Mouse (Mus musculus) left cerebral cortex, adult 18-20 months (tissue): ENCODE data around the gene Crybg2. TPM values are rescaled to one million over a fixed set of nuclear protein-coding genes. Genes with fewer than 3 reads are reported as not detected.

ENCODE experiments used
- DNase-seq, 2 experiments: peaks; one replicate each; pipeline ENCODE4 v3.0.0; 2021 to 2022; ENCODE audit warnings: low spot score in 2 of 2, mixed read lengths in 1 of 2
- long read RNA-seq, 2 experiments: library from polyadenylated mRNA; stranded (forward); transcript quantifications; one replicate each; pipeline ENCODE4 v2.0.0; 2021
- total RNA-seq, 2 experiments: library from RNA; stranded (reverse); gene quantifications; 2 replicates each; pipeline ENCODE4 v1.2.3; 2021

Crybg2 gene
- total RNA-seq = 1 to 10 TPM; 4.4 to 5.7 TPM
- long read RNA-seq, experiment 1, partial matches to known transcripts = 0 of 1 reads
- long read RNA-seq, experiment 1, other reads (novel, unspliced or antisense) = 0 of 1 reads
- long read RNA-seq, experiment 2, partial matches to known transcripts = 1 of 1 reads
- long read RNA-seq, experiment 2, other reads (novel, unspliced or antisense) = 0 of 1 reads

DNA sequence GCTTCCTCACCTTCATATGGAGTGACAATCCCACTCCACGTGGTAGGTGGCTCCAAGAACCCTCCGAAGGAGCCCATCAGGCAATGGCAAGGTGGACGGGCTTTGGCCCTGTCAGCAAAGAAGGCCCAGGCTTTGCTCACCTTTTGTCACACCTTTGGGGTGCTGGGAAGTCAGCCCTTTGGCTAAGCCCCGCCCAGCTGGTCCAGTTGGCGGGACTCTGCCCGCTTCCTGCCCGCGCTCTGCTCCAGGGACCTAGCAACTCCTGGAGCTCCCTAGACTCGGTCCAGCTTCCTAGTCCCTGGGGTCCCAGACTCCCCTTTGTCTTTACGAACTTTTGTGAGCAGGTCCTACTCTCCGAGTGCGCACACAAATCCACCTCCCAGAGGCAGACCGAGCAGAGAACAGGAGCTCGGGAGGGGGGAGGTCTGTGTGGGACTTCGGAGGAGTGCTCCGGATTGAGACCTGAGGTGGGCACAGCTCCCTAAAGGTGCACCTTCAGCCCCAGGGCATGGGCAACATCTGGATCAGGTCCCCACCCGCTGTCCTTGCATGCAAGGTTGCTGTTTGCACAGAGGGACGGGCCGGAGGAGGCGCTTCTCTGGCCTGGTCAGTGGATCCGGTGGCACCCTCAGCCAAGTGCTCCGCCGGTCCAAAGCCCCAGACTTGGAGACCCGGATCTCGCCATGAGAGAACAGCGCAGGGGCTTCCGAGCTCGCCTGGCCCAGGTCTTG, at the start of gene Crybg2:
Gene Crybg2 (plus strand): TSS at position 681 of the 731 bp plus-strand sequence.
- no peak for DNase-seq

DNA sequence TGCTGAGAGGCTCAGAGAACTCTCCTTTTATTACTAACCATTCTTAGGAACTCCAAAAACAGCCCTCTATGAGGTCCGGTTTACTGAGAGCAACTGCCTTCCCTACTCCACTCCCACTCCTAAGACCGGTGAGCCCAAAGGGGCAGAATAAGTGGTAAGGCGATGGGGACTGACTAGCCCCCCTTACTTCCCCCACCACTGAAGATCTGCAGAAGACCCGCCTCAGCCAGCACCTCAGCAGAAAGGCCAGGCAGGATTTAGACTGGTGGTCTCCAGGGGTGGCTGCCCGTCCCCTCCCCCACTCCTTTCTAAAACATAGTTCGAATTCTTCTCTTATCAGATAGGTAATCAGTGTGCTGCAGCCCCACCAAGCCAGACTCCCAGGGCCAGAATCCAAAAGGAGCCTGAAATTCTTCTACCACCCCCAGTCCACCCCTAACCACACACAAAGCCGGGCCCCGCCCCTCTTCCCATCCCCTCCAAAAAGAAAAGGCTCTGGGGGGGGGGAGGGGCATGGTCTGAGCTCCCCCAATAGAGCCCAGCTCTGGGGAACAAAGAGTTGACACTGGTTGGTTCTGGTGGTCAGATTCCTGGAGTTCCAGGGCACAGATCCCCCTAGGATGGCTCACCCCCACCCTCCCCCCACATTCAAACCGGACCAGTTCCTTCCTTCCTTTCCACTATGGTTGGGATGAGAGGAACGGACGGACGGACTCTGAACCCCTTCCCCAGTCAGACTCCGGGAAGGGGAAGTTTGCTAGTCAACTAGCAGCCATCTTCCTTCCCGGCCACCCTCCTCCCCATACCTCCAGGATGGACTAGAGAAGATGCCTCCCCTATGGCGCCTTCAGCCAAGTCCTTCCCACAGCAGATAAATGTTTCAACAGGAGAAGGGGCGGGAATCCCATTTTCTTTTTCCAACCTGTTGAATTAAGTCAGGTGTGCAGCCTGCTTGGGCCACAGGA, 48.9 kb upstream of the Crybg2 start:
- DNase-seq = no peak

DNA sequence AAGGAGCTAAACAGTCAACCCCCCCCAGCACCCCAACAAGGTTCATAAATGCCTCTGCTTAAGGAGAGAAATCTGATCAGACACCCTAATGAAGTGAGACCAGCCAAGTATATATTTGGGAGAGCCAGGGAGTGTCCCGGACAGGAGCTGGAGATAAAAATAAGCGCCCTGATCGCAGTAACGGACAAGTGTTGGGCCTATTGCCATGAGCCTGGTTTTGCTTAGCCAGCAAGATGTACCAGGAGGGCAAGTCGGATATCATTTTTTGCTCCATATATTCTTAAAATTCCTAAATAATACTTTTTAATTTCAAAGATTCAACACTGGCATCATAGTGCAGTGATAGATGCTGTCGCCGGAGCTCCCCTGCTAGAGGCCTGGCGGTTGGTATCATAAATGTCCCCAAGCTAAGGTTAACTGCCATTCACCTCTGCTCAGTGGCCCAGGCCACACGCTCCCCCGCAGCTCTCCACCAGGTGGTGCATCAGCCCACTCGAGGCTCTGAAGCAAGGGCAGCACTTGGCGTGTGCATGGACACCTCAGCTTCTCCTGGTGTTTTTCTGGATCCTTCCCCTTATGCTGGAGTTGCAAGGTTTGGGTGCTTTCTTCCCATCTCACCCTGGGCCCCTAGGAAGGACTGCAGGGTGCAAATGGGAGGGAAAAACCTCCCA, 47.6 kb upstream of the Crybg2 start:
- no peak for DNase-seq

DNA sequence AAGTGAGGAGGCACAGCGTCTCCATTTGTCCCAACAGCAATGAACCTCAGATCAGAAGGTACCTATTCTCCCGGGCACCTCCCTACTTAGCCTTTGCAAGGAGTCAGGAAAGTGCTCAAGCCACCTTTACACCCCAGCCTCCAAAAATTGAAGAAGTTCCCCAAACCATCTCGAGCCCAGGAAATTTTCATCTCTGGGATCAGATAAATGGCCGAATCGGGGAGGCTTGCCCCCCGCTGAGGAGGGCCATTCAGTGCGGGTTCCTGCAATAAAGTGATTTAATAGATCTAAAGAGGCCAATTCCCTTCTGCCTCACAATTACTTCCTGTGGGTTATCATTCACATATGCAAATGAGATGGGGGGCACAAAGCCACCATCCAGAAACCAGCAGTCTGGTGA, 44.4 kb upstream of the Crybg2 start:
- no peak for DNase-seq

DNA sequence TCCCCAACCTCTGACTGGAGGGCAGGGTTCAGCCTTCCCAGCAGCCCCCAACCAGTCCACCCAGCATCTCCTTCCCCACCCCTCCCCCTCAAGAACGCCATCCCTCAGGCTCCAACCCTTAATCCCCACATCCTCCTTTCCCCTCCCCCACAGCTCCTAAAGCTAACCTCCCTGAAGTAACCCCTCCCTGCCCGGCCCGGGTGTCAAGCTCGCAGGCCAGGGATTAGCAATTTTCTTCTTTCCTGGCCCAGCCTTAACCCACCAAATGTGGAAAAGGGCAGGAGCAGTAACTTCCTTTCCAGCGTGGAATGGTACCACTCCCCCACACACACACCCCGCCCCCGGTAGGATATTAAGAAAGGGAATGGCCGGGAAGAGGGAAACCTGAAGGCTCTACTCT, 43.8 kb upstream of the Crybg2 start:
- no peak for DNase-seq

DNA sequence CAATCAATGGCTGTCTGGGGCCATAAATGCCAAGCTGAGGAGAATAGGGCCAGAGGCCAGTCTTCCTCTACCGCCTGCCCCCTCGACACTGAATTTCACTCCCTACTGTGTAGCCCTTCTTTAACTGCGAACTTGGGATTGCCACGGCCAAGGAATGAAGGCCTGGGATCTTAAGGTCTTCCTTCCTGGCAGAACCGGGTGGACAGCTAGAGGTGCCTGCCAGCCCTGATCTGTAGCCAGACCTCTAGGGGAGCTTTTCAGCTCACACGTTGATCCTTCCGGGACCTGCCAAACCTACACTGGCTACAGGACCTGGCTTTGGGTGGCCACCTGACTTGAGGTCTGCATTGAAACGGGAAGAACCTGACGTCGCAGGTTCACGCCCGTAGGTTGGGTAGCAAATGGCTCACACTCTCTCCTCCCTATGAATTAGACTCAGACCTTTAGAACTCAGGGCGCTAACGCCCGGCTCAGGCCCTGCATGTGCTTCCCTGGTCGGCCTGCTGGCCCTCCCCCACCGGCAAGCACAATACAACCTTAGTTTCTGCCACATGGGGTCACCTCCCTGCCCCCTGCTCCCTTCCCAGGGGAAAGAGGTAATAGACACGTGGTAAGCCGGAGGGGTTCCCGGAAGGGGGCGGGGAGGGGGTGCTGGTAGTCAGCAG, 43.3 kb upstream of the Crybg2 start:
- no peak for DNase-seq

DNA sequence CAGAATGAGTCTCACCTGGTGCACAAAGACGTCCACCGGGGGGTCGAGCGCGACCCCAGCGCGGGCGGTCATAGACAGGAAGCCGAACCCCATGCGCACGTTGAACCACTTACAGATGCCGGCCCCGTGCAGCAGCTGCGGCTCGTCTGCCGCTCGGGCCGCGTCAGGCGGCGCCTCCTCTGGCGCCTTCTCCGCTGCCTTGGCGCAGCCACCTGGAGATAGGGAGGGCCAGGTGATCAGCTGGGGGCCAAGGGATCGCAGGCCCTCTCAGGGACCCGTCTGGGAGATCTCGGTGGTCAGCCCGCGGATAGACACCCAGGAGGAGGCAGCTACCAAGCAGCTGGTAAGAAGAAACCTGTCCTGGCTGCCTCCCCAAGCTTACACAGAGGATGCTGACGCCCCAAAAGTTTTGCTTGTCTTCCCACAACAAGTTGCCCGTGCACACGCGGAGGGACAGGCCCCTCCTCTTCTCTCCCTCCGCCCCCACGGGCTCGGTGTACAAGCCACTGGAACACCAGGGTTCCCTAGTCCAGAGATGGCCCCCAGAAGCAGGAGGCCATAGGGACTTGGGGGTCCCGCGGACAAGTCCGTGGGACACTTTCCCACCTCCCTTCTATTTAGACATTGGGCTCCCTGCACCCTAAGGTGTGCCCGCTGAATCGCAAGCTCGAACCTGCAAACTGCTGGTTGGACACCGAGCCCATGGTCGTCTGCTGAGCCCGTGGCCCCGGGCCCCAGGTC, 42.4 kb upstream of the Crybg2 start:
- no peak for DNase-seq

DNA sequence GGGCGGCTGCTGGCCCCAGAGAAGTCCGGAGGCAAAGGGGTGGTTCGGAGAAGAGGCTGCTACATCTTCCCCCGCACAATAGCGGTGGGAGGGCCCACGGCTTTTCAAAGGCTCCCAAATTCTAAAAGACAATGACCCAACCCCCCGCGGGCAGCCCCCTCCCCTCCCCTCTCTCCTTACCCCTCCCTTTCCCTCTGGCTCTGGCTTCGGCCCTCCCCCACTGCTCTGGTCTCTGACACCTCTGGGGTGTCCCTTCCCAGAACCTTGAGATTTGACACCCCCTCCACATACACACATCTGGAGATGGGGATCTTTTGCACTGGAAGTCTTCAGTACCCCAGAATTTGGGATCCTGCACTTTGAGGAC, 41.9 kb upstream of the Crybg2 start, which contains the start of gene Lin28a:
Gene Lin28a (minus strand): TSS at position 63 of the 367 bp plus-strand sequence.
- DNase-seq = no peak

DNA sequence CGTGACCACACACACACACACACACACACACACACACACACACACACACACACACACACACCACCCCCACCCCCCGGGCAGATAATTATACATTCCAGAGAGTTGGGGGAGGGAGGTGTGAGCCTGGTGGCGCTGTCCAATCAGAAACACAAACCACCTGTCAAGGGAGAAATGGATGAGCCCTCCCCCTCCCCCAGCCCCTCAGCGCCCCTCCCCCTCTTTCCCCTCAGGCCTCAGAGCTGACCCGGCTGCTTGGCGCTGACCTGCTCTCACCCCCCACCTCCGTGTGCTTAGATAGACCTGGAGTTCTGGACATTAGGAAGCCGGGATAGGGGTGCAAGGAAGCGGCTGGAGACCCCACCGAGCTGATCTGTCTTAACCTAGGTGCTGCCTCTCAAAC, 41.4 kb upstream of the Crybg2 start:
- no peak for DNase-seq

DNA sequence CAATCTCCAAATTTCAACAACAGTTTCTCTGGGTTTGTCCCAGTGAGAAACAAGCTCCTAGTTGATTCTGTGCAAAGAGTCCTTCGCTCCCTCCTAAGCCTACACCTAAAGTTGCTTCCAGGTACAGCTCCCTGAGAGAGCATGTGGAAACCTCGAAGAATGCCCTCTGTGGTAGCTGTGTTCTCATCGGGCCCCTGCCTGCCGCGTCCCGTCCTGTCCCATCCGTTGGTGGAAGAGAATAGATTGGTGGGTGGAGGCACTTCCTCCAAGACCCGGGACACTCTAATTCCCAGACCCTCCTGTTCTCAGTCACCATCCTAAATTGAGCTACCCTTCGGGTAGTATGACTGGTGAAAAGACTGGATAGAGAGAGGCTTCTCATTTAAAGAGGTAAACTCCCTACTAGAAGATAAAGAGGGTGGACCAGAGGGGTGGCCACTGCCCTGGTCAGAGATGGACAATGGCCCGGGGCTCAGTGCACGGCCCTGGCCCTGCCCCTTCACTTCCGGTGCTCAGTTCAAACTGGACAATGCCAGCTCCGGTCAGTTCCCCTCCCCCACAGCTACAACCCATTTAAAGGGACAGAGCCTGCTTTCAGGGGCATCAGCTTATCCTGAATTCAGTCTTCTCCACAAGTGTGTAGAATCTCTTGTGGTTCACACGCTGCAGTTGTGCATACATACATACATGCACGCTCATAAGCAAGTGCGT, 40.8 kb upstream of the Crybg2 start:
- no peak for DNase-seq

DNA sequence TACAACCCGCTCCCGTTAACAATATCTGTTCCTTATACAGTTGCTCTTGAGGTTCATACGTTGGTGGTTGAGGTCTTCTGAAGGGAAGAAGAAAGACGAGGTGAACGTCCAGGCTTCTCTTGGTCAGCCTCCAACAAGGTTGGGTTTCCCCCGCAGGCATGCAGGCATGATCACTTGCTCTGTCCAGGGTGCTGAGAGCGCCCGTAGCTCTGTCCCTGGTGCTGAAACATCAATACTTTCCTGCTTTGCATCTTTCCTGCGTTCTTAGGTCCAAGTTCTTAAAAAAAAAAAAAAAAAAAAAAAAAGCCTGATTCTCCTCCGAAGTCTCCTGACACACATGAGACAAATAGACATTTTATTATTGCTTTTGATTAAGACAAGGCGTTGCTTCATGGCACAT, 40.0 kb upstream of the Crybg2 start:
- DNase-seq = peak in 1 of 2 experiments; percentile 15

DNA sequence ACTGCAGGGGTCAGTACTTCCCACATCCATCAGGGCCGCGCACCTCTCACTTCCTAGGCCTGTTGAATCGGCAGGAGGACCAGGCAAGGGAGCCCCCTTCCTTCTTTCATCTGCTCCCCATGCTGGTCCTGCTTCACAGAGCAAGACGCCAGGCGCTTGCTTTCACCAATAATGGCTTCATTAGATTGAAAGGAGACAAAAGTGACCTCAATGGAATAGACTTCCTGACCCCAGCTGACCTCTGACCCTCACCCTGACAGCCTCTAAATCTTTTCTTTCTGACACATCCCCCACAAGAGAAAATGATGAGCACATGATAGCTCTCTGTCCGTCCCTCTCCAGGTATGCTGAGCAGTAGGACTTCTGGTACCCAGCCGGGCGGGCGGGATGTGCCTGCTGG, 34.8 kb upstream of the Crybg2 start:
- DNase-seq = no peak

DNA sequence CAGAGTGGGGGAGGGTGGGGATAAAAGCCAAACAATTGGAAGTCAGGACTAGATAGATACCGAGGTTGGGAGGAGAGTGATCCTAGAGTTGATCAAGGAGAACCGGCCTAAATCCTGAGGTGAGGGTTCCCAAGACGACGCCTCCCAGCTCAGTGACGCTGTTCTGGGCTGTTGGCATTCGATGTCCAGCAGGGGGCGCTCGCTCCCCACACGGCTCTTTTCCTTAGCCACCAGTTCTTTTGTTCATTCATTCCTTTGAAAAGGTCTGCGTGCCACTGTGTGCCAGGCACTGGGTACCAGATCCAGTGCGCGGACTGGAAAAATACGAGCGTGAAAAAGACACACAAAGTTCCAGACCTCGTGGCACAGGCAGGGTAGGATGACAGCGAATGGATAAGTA, 24.7 kb upstream of the Crybg2 start:
- peak; percentile 84 to 89 for DNase-seq

DNA sequence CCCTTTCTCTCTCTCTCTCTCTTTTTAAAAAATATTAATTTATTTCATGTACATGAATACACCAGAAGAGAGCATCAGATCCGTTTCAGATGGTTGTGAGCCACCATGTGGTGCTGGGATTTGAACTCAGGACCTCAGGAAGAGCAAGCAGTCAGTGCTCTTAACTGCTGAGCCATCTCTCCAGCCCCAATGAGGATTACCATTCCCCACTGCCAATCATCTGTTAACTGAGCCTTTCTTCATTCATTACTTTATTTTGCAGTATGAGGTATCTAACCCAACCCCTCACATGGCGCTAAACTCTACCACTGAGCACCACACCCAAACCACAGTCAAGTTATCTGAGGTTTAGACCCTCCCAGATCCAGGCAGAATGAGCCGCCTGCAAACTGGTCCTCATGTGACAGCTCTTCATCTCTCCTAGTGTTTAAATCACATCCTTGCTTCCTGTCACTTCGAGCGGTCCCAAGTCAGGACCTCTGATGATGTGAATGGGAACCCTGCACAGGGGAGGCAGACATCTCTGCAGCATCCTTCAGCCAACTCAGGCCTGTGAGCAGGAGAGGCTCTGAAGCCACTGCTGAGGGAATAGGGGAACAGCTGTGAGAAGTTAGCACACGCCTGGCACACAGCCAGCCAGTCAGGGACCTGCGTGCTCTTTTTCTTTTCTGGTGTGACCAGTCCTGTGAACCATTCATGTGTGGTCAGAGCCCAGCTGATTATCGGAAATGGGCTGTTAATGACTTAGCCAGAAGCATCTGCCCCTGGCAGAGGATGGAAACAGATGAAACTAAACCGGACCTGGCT, 19.1 kb upstream of the Crybg2 start:
- no peak for DNase-seq

DNA sequence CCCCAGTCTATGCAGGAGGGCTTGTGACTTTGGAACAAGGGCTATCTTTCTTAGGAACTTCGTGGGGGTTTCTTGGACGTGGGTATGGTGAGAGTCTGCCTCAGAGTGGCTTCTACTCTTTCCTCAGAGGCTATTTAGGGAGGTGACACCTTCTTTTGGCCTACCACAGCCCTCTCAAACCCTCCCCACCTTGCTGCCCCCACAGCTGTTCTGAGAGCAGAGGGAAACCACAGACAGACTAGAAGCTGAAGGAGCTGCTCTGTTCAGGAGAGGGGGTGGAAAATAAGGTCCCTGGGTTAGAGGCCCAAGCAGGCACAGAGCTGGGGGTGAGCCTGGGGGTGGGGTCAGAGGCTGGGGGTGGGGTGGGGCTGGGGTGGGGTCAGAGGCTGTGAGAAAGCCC, 17.6 kb upstream of the Crybg2 start:
- DNase-seq = no peak

DNA sequence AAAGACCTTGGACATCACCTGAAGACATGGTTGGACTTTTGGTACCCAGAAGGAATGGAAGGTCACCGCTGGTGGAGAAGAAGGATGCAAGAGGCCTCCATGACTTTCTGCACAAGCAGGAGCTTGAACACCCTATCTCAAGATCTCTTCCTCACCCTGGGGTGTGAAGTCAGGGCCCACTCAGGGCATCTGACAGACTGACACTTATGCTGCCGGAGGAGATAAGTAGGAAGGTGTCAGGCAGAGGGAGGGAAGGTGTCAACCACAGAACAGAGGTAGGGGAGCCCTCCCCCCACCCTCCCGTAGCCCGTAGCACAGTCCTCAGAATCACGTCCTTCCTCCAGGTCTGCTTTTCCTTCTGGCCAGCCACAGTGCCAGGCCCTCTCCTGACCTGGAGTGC, 13.0 kb upstream of the Crybg2 start:
- DNase-seq = no peak

DNA sequence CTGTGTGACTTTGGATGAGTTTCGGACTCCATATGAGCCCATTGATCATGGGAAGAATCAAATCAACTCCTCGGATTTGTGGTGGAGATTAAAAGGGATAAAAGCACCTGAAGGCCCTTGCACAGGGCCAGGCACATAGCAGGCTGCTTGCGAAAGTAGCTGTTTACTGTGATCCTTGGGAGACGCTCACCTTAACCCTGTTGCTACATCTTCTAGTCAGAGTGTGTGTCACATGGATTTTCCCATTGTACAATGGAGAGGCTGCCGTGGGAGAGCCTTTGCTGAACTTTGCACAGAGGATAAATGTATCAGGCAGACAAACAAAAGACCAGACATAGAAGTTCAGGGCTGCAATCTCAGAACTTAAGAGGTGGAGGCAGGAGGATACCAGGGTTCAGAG, 8.7 kb upstream of the Crybg2 start:
- no peak for DNase-seq

DNA sequence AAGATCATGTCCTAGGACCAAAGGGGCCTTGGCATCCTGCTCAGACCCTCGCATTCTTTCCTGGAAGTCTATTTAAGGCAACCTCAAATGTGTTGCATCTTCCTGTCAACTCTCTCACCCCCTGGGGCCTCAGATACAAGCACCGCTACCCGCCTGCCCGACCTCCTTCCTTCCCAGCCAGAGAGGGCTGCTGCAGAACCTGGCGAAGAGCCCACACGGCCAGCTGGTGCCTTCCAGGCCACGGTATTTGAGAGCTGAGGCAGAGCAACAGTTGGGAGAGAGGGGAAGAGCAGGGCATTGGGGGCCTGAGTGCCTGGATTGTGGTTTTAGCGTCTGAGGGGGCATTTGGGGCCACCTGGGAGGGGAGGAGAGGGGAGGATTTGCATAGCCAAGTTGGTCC, 8.1 kb upstream of the Crybg2 start:
- DNase-seq = peak in 1 of 2 experiments; percentile 18

DNA sequence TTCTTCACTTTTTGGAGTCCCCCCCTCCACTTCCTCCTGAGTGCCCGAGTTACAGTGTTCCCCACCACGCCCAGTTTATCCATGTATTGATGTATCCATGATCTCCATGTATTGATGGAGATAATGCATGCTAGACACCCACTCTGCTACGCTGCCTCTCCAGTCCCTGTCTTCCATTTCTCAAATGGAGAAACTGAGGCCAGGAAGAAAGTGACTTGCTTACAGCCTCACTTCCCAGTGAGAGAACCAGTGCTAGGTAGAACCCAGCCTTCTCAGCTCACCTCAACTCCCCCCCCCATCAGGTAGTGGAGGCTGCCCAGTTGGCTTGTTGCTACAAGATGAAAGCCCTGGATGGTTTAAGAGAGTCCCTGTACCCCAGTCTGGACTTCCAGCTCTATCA, 7.1 kb upstream of the Crybg2 start, which contains the start of gene Zfp683:
Gene Zfp683 (plus strand): TSS at position 301 of the 400 bp plus-strand sequence.
- DNase-seq = no peak
